28 mouse cellular contexts compared by ENCODE assay signal in the genomic region with DNA sequence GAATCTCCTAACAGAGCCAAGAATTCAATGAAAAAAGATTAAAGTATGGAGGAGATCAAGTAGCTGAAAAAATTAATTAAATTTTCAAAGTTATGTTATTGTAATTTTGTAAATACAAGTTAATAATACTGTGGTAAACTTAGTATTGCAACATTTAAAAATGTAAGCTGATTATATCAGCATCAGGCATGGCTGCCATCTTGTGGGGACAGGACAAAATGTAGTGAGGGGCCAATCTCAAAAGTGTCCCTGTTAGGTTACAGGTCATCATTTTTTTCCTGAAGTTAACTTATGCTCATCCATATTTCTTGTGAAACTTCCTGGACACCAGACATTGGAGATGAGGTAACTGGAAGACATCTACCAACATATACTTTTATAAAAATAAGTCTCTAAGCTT. TPM values are rescaled to one million over a fixed set of nuclear protein-coding genes. Genes with fewer than 3 reads are reported as not detected.
A peak's percentile ranks its signal among the peaks of the same experiment; 100 is the strongest.
DNase-seq lines count a peak whose midpoint lies in the region; ATAC-seq and TF ChIP-seq lines count a peak whose summit lies in the region.
"Had no signal": no experiment of that assay in that cellular context is flagged by ENCODE, and none has a peak within 500 bp of the region (broad histone marks: within the 10 kb centered on the region; RNA-seq: fewer than 3 reads in every experiment).

No protein-coding gene starts in this region.

- no peaks in the 10 kb centered on the region for H3K9me3 ChIP-seq in forebrain, postnatal 0 days (ENCODE audit: low read length)
- no peaks in the 10 kb centered on the region for H3K9me3 ChIP-seq in forebrain, embryonic 11.5 days (ENCODE audit: control insufficient read depth, low read length)
- H3K9me3 ChIP-seq: embryonic facial prominence, embryonic 12.5 days; embryonic facial prominence, embryonic 15.5 days; forebrain, embryonic 12.5 days; forebrain, embryonic 15.5 days; hindbrain, embryonic 10.5 days; hindbrain, embryonic 13.5 days had no signal

- DNase-seq in forebrain, postnatal 0 days, result no peak
- no peak for DNase-seq in forebrain, embryonic 11.5 days (ENCODE audit: low spot score)
- DNase-seq in left cerebral cortex, adult 2 months (ENCODE audit: extremely low spot score in 1 of 2, low spot score in 2 of 2), result no peak
- no peak for DNase-seq in left cerebral cortex, postnatal 25 days (ENCODE audit: low spot score in 2 of 2)
- no peak for DNase-seq in brain, embryonic 14.5 days (ENCODE audit: low read depth)
- DNase-seq in heart, adult 8-10 months (ENCODE audit: low spot score), result no peak
- DNase-seq: adrenal gland, postnatal 10 days; adrenal gland, postnatal 36 days; B cell, adult 2 months; cerebellum, adult 11 months; cerebellum, adult 8-10 months; gastrocnemius, postnatal 10 days; gastrocnemius, postnatal 36 days; heart, adult 2 months; heart, postnatal 36 days had no signal

- H3K4me2 ChIP-seq in forebrain, postnatal 0 days (ENCODE audit: low read depth), result no peak overlapping the region
- H3K4me2 ChIP-seq in forebrain, embryonic 11.5 days (ENCODE audit: low read depth, low read length, severe bottlenecking), result no peak overlapping the region
- H3K4me2 ChIP-seq: embryonic facial prominence, embryonic 12.5 days; embryonic facial prominence, embryonic 15.5 days; forebrain, embryonic 12.5 days; forebrain, embryonic 15.5 days; heart, embryonic 11.5 days; hindbrain, embryonic 13.5 days had no signal

- ATAC-seq in forebrain, postnatal 0 days, result no peak
- ATAC-seq in forebrain, embryonic 11.5 days (replicated peaks; ENCODE audit: low FRiP score), result no peak
- ATAC-seq: forebrain, embryonic 15.5 days; intestine, postnatal 0 days; Patski had no signal

- H3K27me3 ChIP-seq in forebrain, postnatal 0 days (ENCODE audit: insufficient read depth, low read length), result no peaks in the 10 kb centered on the region
- no peaks in the 10 kb centered on the region; the same call in 1 of the 2 replicates for H3K27me3 ChIP-seq in forebrain, embryonic 11.5 days (ENCODE audit: control insufficient read depth, insufficient read depth, low read length)
- H3K27me3 ChIP-seq: CH12.LX; forebrain, embryonic 15.5 days; hindbrain, embryonic 13.5 days had no signal

- peak; percentile 29; the same call in 1 of the 2 replicates for TF ChIP-seq CTCF in forebrain, postnatal 0 days (IDR thresholded peaks at IDR 0.05; ENCODE audit: low read depth)
- peak; percentile 32 for TF ChIP-seq CTCF in left cerebral cortex, adult 2 months (IDR thresholded peaks at IDR 0.05)
- TF ChIP-seq CTCF in brain, embryonic 14.5 days (IDR thresholded peaks at IDR 0.05; ENCODE audit: borderline replicate concordance, extremely low read depth, insufficient read depth, insufficient read length), result peak; percentile 8; the same call in 1 of the 2 replicates

- intact Hi-C loops in left cerebral cortex, adult 2 months (cut with DNase I), result loop anchor here (10.0 kb wide), 2 partner anchors 676 to 1394 kb away; no protein-coding TSS in a partner anchor
- intact Hi-C loops in left cerebral cortex, postnatal 25 days (cut with DNase I), result loop anchor here (10.0 kb wide), 1 partner anchor 1276 kb away; no protein-coding TSS in a partner anchor

- H3K36me3 ChIP-seq in forebrain, postnatal 0 days (ENCODE audit: insufficient read depth), result no peaks in the 10 kb centered on the region
- H3K36me3 ChIP-seq in forebrain, embryonic 11.5 days (ENCODE audit: control insufficient read depth, insufficient read depth, low read length), result no peaks in the 10 kb centered on the region
- H3K36me3 ChIP-seq: embryonic facial prominence, embryonic 12.5 days; embryonic facial prominence, embryonic 15.5 days; forebrain, embryonic 12.5 days; forebrain, embryonic 15.5 days; G1E; hindbrain, embryonic 10.5 days; hindbrain, embryonic 13.5 days had no signal

- no peak overlapping the region for H3K4me3 ChIP-seq in forebrain, postnatal 0 days (ENCODE audit: low read depth, low read length)
- no peak overlapping the region for H3K4me3 ChIP-seq in forebrain, embryonic 11.5 days (ENCODE audit: low read depth, low read length)
- no peak overlapping the region for H3K4me3 ChIP-seq in left cerebral cortex, adult 2 months
- H3K4me3 ChIP-seq: embryonic facial prominence, embryonic 12.5 days; embryonic facial prominence, embryonic 15.5 days; forebrain, embryonic 12.5 days; forebrain, embryonic 15.5 days; heart, adult 2 months; hindbrain, embryonic 10.5 days; hindbrain, embryonic 13.5 days had no signal

- no peak for TF ChIP-seq POLR2A in brain, embryonic 14.5 days (IDR thresholded peaks at IDR 0.05; ENCODE audit: borderline replicate concordance, extremely low read depth, insufficient read depth, insufficient read length, poor library complexity, severe bottlenecking)

- no peak overlapping the region for H3K27ac ChIP-seq in forebrain, postnatal 0 days (ENCODE audit: low read depth, low read length)
- H3K27ac ChIP-seq in forebrain, embryonic 11.5 days (ENCODE audit: low read depth, low read length), result no peak overlapping the region
- H3K27ac ChIP-seq in left cerebral cortex, adult 2 months, result no peak overlapping the region
- H3K27ac ChIP-seq: embryonic facial prominence, embryonic 12.5 days; embryonic facial prominence, embryonic 15.5 days; forebrain, embryonic 12.5 days; forebrain, embryonic 15.5 days; heart, adult 2 months; hindbrain, embryonic 10.5 days; hindbrain, embryonic 13.5 days had no signal

- H3K4me1 ChIP-seq in forebrain, postnatal 0 days (ENCODE audit: insufficient read depth), result no peaks in the 10 kb centered on the region
- H3K4me1 ChIP-seq in forebrain, embryonic 11.5 days (replicated peaks; ENCODE audit: control insufficient read depth, insufficient read depth, low read length), result no peaks in the 10 kb centered on the region
- H3K4me1 ChIP-seq: embryonic facial prominence, embryonic 12.5 days; embryonic facial prominence, embryonic 15.5 days; forebrain, embryonic 12.5 days; hindbrain, embryonic 10.5 days had no signal

- H3K9ac ChIP-seq in forebrain, postnatal 0 days, result no peak overlapping the region
- H3K9ac ChIP-seq in forebrain, embryonic 11.5 days (ENCODE audit: low read length), result no peak overlapping the region
- H3K9ac ChIP-seq: embryonic facial prominence, embryonic 12.5 days; embryonic facial prominence, embryonic 15.5 days; forebrain, embryonic 12.5 days; forebrain, embryonic 15.5 days; hindbrain, embryonic 13.5 days had no signal

RNA-seq across cellular contexts. Expression of gene Grid2, which starts 4.9 kb away (rescaled TPM):
- 21.9 and 28.9 TPM in 2 replicates for total RNA-seq in forebrain, postnatal 0 days (2014; rRNA removed)
- 4.1 and 6.2 TPM in 2 replicates for polyA plus RNA-seq in forebrain, postnatal 0 days (2015; fragmentation: Nextera tagmentation; extraction: Ambion mirVana)
- 0.51 and 0.90 TPM in 2 replicates for polyA plus RNA-seq in forebrain, embryonic 11.5 days (2014; fragmentation: Nextera tagmentation; extraction: Ambion mirVana)
- 10 to 100 TPM; 18.6 to 18.8 TPM for total RNA-seq in left cerebral cortex, adult 2 months (2021)
- 10 to 100 TPM; 17.2 to 23.7 TPM for total RNA-seq in left cerebral cortex, postnatal 25 days (2021)
- polyA plus RNA-seq in brain, embryonic 14.5 days (2012; rRNA removed), result 5.7 and 12.3 TPM in 2 replicates
- under 1 TPM in 3 of 4 experiments, not detected in 1; 0.03 to 0.16 (median 0.09) TPM for total RNA-seq in heart, adult 8-10 months (2022)
- total RNA-seq: adrenal gland, adult 18-20 months; CH12.LX; granulocyte monocyte progenitor cell, adult 5-6 weeks had no signal
- polyA plus RNA-seq: Patski had no signal

Comparison
In these comparisons a context has a peak if more than half of its experiments do, and no peak if none do; other contexts are left out.
1. RNA of gene Grid2, which starts 4.9 kb away (total RNA-seq): 21.9 to 28.9 TPM in forebrain, postnatal 0 days, 17.2 to 23.7 TPM in left cerebral cortex, postnatal 25 days and 18.6 to 18.8 TPM in left cerebral cortex, adult 2 months; 0.03 to 0.16 TPM in heart, adult 8-10 months; every median in the first group is over 10 times any median in the second.
2. Peak in every context shown above with its lines, with median percentiles within 50 percentile points of each other: CTCF ChIP-seq.